Mouse (Mus musculus): ENCODE measurements around the gene Mgat4b.
A peak's percentile ranks its signal among the peaks of the same experiment; 100 is the strongest.

The Mgat4b gene

DNA sequence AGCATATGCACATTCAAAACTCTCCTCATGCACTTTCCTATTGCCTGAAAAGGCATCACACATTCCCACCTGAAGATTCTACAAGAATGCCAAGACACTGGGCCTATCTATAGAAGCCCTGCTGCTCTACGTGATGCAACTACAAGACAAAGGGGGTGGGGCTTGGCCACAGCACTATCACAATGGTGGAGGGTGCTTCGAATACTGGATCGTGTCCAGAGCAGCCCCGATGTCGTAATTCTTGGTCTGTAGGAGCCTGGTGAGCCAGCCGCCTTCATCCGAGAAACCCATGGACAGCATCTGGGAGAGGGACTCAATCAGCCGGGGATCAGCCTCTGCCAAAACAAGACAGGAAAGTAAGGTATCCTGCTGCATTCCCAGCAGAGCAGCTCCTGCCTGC lies 10.1 kb upstream of the Mgat4b start:
- no peak for DNase-seq (ENCODE audit: low spot score)

DNA sequence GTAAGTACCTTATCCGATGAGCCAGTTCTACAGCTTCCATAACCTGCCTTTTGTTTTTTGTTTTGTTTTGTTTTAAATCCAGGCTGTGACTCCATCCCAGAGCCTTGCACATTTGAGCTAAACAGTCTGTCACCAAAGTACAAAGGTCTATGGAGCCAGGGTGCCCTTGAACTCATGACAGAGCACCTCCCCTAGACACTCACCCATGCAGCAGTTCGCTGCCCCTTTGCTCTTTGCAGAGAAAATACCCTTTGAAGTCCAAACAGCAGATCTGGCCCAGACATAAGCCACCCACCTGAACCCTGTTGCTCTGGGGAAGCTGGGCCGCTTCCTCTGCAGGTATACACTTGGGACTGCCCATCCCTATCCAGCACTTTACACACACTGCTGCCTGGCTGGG lies 9.1 kb upstream of the Mgat4b start:
- no peak for DNase-seq (ENCODE audit: low spot score)

DNA sequence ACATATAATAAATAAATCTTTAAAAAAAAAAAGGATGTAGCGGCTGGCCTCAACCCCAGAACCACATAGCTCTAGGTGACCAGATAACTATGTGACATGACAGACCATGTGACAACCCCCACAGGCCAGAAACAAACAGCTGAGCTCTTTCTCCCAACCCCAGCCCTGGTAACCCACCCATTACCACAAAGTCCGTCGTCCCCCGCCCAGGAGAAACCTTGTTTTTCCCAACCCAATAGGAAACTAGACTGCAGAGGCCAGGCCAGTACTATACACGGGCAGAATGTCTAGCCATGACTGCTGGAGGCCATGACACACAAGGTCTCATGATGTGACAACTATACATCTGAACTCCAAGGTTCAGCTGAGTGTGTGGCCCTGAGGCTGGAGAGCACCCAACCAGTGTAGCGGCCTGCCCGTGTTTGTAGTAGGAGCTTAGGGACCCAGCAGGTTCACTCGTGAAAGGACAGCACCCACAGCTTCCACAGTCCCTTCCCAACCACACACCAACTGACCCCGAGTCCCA lies 7.3 kb upstream of the Mgat4b start:
- no peak for DNase-seq (ENCODE audit: low spot score)

DNA sequence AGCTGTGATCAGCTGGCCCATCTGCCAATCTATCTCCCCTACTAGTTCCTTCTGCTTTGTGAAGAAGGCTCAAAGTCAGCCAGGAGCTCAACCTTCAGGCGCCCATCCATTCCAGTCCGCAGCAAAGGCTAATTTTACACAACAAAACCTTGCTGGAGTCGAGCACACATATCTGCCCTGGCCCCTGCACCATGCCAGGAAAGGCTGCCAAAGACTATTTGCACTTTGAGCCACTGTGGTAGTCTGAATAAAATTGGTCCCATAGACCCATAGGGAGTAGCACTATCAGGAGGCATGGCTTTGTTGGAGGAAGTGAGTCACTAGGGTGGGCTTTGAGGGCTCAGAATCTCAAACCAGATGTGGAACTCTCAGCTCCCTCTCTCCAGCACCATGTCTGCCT lies 5.3 kb upstream of the Mgat4b start:
- no peak for DNase-seq (ENCODE audit: low spot score)

DNA sequence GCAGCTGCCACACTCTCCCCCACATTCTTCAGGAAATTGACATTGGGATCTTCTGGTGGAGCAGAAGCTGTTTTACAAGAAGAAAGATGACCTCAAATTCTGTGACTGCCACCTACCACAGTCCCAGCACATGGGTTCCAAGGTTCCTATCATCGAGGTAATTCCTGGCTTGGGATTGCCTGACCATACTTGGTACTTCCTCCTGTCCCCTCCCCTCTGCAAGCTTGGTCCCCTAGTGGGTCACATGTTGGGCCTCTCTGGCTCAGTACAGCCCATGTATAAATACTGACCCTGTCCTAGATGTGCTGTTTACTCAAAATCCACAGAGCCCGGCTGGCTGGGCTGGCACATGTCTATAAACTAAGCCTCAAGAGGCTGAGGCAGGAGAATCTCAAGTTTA lies 4.7 kb upstream of the Mgat4b start:
- no peak for DNase-seq (ENCODE audit: low spot score)

DNA sequence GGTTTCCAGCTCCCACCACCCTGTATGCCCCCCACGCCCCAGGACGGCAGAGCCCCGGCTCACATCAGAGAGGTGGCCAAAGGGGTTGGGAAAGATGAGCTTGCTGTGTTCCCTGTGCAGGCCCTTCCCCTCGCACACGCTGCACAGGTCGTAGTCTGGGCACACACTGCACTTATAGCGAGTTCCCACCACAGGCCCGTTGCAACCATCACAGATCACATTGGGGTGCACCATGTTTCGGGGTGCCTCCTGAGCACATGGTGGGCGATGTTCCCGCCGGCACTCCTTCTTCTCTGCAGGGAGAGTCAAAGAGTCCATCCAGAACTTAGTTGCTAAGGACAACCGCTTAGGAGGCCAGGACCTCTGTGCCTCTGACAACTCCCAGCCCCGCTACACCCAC lies 3.3 kb upstream of the Mgat4b start:
- DNase-seq (ENCODE audit: low spot score): no peak

DNA sequence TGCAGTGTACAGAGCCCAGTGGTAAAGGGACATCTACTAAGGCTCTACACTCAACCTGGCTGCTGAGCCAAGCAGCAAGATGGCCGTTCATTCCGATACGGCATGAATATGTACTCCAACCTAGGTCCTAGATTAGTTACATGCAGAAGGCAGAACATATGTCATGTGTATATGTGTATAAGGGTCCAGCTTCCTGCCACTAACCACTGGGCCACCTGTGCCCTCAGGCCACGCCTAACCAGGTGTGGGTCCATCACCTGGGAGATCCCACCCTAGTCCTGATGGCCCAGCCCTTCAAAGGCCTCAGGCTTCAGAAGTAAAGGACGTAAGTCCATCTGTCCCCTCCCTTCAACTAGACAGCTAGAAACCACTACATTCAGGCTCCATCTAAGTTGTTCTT lies 2.7 kb upstream of the Mgat4b start:
- DNase-seq (ENCODE audit: low spot score): no peak

DNA sequence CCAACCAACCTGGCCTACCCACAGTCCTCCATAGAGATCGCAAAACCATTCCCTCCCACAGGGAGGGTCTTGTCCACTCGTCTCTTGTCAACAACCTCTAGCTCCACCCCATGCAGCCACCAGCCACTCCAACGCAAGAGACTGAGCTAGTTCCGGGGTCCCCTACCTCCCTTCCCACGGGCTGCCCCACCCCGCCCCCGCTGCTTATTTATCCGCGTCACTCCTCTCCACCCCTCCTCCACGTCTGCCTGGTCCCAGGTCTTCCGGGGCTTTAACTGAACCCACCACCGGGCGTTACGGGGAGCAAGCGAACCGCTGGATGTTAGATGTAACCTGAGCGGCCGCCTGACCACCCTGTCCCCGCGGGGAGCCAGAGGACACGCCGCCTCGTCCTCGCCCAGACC lies 587 bp upstream of the Mgat4b start:
- DNase-seq (ENCODE audit: low spot score): peak; percentile 90

DNA sequence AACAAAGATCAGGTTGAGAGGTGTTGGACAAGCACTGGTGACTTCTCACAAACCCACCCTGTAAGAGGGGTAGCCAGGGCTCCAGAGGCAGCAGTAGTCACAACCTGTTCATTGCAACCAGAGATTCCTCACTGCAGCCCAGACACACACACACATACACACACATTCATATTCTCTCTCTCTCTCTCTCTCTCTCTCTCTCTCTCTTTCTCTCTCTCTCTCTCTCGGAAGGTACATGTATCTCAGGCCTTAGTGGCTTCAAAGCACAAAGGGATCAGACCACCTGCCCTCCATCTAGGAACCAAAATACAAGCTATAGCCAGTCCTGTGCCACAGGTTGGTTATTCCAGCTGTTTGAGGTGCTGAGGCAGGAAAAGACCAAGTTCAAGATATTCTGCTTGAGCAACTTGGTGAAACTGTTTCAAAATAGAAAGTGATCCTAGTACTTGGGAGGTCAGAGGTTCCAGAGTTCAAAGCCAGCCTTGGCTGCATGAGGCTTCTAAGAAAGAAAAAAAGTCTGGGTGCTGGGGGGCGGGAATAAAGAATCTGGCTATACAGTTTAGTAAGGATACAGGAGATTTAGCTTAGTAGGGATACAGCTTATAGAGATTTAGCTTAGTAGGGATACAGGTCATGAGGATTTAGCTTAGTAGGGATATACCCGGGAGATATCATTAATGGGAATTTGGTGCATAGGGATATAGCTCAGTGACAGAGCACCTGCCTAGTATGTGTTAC lies 801 bp downstream of the Mgat4b start:
- no peak for DNase-seq (ENCODE audit: low spot score)

DNA sequence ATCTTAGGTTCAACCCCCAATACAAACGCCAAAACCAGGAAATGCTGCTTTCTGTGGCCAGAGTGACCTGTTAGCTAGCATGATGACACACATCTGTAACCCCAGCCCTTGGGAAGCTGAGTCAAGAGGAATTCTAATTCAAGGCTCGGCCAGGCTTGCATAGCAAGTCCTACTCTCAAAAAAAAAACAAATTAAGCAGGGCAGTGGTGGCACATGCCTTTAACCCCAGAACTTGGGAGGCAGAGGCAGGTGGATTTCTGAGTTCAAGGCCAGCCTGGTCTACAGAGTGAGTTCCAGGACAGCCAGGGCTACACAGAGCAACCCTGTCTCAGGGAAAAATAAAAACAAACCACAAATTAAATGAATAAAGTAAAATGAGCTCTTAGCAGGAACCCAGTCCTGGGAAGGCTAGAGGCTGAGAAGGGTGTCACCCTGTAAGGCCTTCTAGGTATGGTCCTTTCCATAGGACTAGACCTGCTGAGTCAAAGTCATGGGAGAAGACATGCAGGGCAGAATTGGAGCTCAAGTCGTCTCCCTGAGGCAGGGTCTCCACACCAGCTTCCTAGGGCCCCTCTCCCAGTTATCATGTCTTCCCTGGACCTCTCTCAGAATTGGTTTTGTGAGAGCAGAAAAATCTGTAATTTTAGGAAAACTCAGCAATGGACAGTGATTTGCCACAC lies 1.5 kb downstream of the Mgat4b start:
- DNase-seq (ENCODE audit: low spot score): no peak

DNA sequence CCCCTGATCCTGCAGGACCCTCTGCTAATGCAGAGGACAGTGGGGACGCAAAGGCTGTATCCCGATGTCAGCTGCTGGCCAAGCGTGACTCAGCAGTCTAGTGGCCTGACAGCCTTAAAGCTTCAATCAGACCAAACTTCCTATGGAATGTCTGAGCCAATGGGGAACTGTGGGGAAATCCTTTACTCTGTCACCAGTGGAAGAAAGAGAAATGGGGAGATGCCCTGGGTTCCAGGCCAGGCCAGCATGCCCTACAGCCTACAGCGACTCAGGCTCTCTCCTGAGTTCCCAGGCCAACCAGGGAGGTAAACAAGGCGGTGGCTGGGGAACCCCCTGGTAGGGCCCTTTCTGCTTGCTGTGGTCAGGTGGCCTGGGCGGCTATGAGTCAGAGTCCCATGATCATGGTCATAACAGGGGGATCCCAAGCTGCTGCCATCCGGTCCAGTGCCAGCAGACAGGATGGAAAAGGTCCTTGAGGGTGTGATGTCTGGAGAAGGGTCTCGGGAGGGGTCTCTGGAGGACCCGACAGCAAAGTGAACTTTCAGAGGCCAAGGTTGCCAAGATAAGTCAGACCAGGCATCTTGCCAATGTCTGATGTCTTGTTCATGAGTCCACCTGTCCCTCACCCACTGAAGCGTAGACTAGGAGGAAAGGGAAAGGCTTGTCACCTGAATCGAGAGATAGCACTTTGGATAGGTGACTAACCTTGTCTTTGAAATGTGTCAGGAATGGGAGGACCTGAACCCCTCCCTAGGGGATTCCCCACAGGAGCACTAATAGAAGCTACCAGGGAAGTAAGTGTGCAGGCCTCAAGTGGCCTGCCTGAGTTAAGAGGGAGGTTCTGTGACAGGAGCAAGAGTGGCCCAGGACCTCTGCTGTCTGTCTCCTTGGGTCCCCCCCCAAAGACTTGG lies 2.4 kb downstream of the Mgat4b start:
- DNase-seq (ENCODE audit: low spot score): peak; percentile 81

DNA sequence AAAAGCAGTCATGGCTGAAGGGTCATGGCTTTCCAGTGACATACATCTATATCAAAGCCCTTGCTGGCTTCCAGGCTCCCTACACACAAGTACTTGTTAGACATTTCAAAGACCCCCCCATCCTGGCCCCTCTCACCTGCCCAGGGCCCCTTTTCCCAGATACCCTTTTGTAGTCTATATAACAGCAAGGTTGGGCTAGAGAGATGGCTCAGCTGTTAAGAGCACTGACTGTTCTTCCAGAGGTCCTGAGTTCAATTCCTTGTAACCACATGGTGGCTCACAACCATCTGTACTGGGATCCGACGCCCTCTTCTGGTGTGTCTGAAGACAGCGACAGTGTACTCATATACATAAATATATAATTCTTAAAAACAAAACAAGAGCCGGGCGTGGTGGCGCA lies 3.9 kb downstream of the Mgat4b start:
- no peak for DNase-seq (ENCODE audit: low spot score)

DNA sequence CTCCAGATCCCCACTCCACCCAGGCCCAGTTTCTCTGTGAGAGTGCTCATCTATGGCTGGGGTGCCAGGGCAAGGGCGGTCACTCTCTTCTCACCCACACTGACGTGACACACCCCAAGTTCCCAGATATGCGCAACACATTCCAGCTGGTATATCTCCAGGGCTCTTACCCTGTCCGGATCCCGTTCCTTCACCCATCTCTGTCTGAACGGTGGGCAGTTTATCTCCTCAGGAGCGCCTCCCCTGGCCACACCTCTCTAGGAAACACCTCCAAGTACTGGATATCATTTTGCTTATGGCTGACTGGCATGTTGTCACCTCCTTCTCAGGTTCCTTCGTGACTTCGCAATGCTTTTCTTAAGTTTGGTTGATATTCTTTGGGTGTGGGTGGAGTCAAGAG lies 4.9 kb downstream of the Mgat4b start:
- DNase-seq (ENCODE audit: low spot score): no peak

DNA sequence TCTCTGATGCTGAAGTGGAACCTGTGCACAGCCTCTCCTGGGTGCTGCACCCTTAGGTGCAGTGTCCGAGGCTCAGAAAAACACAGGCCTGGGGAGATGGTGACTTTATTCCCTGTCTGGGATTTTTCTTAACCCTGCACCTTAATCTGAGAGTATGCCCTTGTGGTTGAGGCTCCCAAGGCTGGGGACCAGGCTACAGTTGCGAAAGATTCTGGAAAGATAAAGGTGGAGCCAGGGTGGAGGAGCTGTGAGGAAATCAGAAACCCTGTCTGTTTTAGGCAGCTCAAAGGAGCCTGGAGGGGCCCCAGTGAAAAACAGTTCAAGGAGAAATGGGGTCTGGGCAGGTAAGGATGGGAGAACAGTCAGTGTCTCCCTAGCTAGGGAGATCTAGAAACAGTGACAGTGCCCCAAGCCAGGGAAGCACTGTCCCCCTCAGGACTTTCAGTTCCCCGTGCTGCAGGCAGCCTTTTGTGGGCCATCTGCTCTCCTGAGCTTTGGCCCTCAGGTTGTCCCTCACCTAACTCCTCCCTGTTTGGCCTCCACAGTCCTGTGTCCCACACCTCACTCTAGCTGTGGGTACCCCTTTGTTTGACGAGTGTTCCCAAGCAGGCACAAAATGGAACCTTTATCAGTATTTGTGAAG lies 6.2 kb downstream of the Mgat4b start:
- no peak for DNase-seq (ENCODE audit: low spot score)

DNA sequence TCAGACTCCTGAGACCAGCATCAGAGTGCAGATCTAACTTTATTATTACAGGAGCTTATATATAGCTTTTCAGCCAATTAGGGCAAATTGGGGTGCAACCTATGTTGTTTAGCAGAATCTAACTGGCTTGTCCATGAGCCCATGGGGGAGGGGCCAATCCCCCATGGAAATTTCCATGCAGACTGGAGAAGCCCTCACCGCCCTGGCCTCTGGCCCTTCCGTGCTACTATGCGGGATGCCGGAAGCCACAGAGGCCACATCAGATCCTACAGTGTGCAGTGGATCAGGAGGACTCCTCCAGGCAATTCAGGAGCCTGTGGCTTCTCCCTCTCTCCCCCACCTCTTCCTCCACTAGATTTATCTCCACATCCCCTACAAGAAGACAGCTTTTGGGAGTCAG lies 7.1 kb downstream of the Mgat4b start:
- DNase-seq (ENCODE audit: low spot score): no peak

DNA sequence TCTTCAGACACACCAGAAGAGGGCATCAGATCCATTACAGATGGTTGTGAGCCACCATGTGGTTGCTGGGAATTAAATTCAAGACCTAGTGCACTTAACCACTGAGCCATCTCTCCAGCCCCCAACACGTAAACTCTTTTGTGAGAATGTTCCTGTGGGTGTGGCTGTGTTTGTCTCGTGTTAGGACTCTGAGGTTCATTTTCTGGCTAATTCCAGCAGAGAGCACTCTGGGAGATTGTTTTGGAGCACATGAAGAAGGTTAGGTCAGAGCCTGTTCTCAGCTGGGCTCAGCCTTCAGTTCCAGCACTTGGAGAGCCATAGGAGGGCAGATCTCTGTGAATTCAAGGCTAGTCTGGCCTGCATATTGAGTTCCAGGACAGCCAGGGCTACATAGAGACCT lies 9.1 kb downstream of the Mgat4b start:
- no peak for DNase-seq (ENCODE audit: low spot score)

DNA sequence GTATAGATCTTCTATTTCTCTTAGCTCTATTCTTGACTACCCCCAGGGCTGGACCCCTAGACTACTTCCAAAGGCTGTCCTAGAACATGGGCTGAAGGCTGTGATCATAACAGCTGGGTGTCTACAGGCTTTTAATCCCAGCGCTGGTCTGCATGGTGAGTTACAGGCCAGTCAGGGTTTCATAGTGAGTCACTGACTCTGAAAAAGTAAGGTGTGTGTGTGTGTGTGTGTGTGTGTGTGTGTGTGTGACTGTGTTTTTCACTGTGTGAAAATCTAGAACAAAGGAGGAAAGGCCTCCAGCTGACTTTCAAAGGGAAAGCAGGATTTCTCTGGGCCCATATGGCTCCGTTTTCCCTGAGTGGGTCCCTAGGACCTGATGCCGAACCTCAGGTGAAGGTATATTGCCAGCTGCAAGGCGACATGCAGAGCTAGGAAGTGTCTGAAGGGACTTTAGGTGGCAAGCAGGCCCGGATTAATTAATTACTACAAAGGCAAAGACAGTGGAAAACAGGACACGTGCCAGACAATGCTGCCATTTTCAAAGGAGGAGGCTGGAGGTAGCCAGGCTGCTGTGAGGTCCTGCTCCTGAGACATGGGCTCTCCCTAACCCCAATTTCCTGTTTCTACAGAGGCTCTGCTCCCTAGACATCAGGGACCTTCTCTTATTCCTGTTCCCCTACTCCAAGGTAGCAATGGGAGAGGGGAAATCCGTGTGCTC lies 12.0 kb downstream of the Mgat4b start:
- no peak for DNase-seq (ENCODE audit: low spot score)

DNA sequence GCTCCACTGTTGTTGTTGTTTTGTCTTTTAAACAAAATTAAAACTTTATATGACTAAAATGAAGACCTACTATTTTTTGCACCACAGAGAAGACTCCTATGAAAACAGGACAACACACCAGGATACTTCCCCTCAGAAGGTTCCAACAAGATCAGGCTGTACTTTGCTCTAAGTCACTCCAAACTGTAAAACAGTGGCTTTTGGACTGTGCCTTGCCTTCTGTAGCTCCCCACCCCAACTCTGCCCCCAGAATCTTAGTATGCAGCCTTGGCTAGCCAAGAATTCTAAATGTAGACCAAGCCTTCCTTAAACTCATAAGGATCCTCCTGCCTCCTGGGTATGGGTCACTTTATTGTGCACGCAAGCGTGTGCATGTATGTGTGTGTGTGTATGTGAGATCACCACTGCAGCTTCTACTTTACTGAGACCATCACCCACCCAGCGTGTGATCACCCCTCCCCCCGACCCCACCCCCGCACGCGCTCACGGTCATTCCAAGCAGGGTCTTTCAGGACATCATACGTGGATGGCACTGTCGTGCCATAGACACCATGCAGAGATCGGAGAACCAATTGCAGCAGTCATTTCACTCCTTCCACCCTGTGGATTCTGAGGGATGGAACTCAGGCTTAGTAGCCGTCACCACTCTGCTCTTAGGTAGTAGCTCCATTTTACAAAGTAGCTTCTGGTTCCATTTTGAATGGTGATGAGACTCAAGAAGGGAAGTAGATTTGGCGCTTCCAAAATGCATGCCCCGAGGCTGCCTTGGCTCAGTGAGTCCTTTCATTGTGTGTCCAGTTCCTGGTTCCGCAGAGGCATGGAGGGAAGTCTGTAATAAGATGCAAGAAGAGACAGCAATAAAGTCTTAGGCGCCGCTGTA lies 13.3 kb downstream of the Mgat4b start:
- DNase-seq (ENCODE audit: low spot score): no peak

DNA sequence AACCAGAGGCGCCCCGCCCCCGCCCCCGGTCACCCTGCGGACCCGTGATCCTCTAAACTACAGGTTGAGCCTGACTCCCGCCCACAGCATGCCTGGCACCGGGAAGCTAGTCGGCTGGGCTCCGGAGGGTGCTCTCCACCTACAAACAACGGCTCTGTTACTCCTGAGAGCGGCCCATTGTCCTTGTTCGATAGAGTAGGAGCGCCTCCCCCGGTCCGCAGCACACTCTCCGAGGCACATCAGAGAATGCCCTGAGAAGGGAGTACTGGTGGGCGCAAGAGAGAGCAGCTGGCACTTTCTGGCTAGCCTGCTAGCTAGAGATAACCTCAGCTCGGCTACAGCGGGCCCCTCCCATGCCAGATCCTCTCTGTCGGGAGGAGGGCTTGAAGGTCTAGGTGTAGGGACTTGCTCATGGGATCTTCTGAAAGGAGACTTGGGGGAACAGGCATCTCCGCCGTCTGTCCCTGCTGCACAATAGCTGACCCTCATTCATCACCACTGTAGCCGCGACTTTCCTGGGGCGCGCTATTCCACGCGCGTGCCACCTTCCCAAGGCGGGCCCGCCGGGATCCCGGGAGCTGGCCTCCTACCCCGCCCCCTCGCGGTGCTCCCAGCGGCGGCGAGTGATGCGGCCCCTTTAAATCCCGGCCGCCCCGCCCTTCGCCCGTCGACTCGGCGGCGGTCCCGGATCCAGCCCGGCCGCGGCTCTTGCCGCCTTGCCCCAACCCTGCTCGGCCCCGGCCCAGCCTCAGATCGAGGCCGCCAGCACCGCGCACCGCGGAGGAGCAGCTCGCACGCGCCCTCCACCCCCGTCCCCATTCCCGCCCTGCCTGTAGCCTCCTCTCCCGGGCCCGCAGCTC lies 14.2 kb downstream of the Mgat4b start:
- peak; percentile 86 for DNase-seq (ENCODE audit: low spot score)

Data from layer of hippocampus, adult 11-12 months (tissue).